22 mouse cellular contexts compared by ENCODE assay signal in the genomic region with DNA sequence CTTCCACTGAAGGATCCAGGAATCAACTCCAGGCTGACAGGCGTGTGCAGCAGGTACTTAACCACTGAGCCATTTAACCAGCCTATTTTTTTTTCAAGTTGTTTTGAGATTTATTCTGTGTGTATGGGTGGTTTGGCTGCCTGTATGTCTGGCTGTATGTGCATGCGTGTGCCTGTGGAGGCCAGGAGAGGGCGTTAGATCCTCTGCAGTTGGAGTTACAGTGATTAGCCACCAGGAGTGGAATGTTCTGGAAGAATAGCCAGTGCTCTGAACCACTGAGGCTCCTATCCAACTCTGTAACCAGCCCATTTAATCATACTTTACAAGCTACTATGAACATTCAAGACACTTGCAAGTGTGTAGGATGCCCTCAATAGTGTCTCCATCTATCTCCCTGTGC. TPM values are rescaled to one million over a fixed set of nuclear protein-coding genes. Genes with fewer than 3 reads are reported as not detected.
DNase-seq lines count a peak whose midpoint lies in the region; ATAC-seq and TF ChIP-seq lines count a peak whose summit lies in the region.
"Had no signal": no experiment of that assay in that cellular context is flagged by ENCODE, and none has a peak within 500 bp of the region (broad histone marks: within the 10 kb centered on the region; RNA-seq: fewer than 3 reads in every experiment).

No protein-coding gene starts in this region.

- peaks cover 57% of the 10 kb centered on the region for H3K36me3 ChIP-seq in forebrain, postnatal 0 days (ENCODE audit: insufficient read depth)
- no peaks in the 10 kb centered on the region for H3K36me3 ChIP-seq in forebrain, embryonic 11.5 days (ENCODE audit: control insufficient read depth, insufficient read depth, low read length)
- H3K36me3 ChIP-seq in lung, postnatal 0 days (ENCODE audit: insufficient read depth, low read length): no peaks in the 10 kb centered on the region
- H3K36me3 ChIP-seq: heart, embryonic 15.5 days had no signal

- TF ChIP-seq EP300 in lung, postnatal 0 days (IDR thresholded peaks at IDR 0.05): no peak

- WGBS in forebrain, postnatal 0 days: 90% methylated on average over 3 of the region's 3 CpGs
- WGBS in forebrain, embryonic 11.5 days: 90% methylated on average over 3 of the region's 3 CpGs
- 87% methylated on average over 3 of the region's 3 CpGs for WGBS in lung, postnatal 0 days

- H3K9ac ChIP-seq in forebrain, postnatal 0 days: no peak overlapping the region
- H3K9ac ChIP-seq in forebrain, embryonic 11.5 days (ENCODE audit: low read length): no peak overlapping the region
- H3K9ac ChIP-seq in lung, postnatal 0 days (replicated peaks; ENCODE audit: low read depth): no peak overlapping the region
- H3K9ac ChIP-seq: heart, embryonic 15.5 days; hindbrain, embryonic 14.5 days; limb, embryonic 13.5 days; liver, embryonic 15.5 days had no signal

- ATAC-seq in forebrain, postnatal 0 days: no peak
- ATAC-seq in forebrain, embryonic 11.5 days (replicated peaks; ENCODE audit: low FRiP score): no peak
- ATAC-seq in lung, postnatal 0 days: no peak
- peak; percentile 23; the same call in 1 of the 2 replicates for ATAC-seq in megakaryocyte progenitor cell, adult 5-6 weeks (replicated peaks; ENCODE audit: poor library complexity)
- ATAC-seq: midbrain, embryonic 16.5 days; Patski had no signal

- H3K27me3 ChIP-seq in forebrain, postnatal 0 days (ENCODE audit: insufficient read depth, low read length): no peaks in the 10 kb centered on the region
- H3K27me3 ChIP-seq in forebrain, embryonic 11.5 days (ENCODE audit: control insufficient read depth, insufficient read depth, low read length): no peaks in the 10 kb centered on the region
- H3K27me3 ChIP-seq in lung, postnatal 0 days (replicated peaks; ENCODE audit: insufficient read depth, low read length): no peaks in the 10 kb centered on the region
- H3K27me3 ChIP-seq: heart, embryonic 15.5 days; limb, embryonic 13.5 days; liver, embryonic 15.5 days; Patski had no signal

- no peaks in the 10 kb centered on the region for H3K9me3 ChIP-seq in forebrain, postnatal 0 days (ENCODE audit: low read length)
- no peaks in the 10 kb centered on the region for H3K9me3 ChIP-seq in forebrain, embryonic 11.5 days (ENCODE audit: control insufficient read depth, low read length)
- H3K9me3 ChIP-seq in lung, postnatal 0 days (ENCODE audit: low read length): no peaks in the 10 kb centered on the region
- H3K9me3 ChIP-seq: forebrain, embryonic 10.5 days; heart, embryonic 15.5 days; limb, embryonic 13.5 days; liver, embryonic 15.5 days had no signal

- H3K4me3 ChIP-seq in forebrain, postnatal 0 days (ENCODE audit: low read depth, low read length): no peak overlapping the region
- no peak overlapping the region for H3K4me3 ChIP-seq in forebrain, embryonic 11.5 days (ENCODE audit: low read depth, low read length)
- H3K4me3 ChIP-seq in layer of hippocampus, adult 2 months: no peak overlapping the region
- no peak overlapping the region for H3K4me3 ChIP-seq in lung, postnatal 0 days (ENCODE audit: low read depth, low read length)
- H3K4me3 ChIP-seq: forebrain, embryonic 10.5 days; heart, embryonic 15.5 days; limb, embryonic 13.5 days; liver, embryonic 15.5 days had no signal

- no peaks in the 10 kb centered on the region for H3K4me1 ChIP-seq in forebrain, postnatal 0 days (ENCODE audit: insufficient read depth)
- H3K4me1 ChIP-seq in forebrain, embryonic 11.5 days (replicated peaks; ENCODE audit: control insufficient read depth, insufficient read depth, low read length): no peaks in the 10 kb centered on the region
- H3K4me1 ChIP-seq in lung, postnatal 0 days (ENCODE audit: insufficient read depth, low read depth, low read length): no peaks in the 10 kb centered on the region; the same call in 1 of the 2 replicates

- no peak overlapping the region for H3K4me2 ChIP-seq in forebrain, postnatal 0 days (ENCODE audit: low read depth)
- H3K4me2 ChIP-seq in forebrain, embryonic 11.5 days (ENCODE audit: low read depth, low read length, severe bottlenecking): no peak overlapping the region
- no peak overlapping the region for H3K4me2 ChIP-seq in lung, postnatal 0 days (replicated peaks; ENCODE audit: low read depth, low read length)
- H3K4me2 ChIP-seq: hindbrain, embryonic 14.5 days; limb, embryonic 13.5 days; liver, embryonic 15.5 days had no signal

- peak; percentile 38 for TF ChIP-seq CTCF in forebrain, postnatal 0 days (IDR thresholded peaks at IDR 0.05; ENCODE audit: low read depth)
- peak; percentile 53 for TF ChIP-seq CTCF in layer of hippocampus, adult 2 months (conservative IDR thresholded peaks at IDR 0.05)
- peak; percentile 61 for TF ChIP-seq CTCF in lung, postnatal 0 days (IDR thresholded peaks at IDR 0.05)

- DNase-seq in forebrain, postnatal 0 days: no peak
- no peak for DNase-seq in forebrain, embryonic 11.5 days (ENCODE audit: low spot score)
- DNase-seq in layer of hippocampus, adult 2 months (ENCODE audit: low spot score in 2 of 2): no peak
- no peak for DNase-seq in layer of hippocampus, postnatal 14 days (ENCODE audit: low spot score in 2 of 2)
- no peak for DNase-seq in lung, postnatal 0 days (ENCODE audit: low spot score)
- no peak for DNase-seq in lung, postnatal 10 days
- no peak for DNase-seq in spleen, postnatal 10 days (ENCODE audit: low spot score in 2 of 2)
- DNase-seq: adrenal gland, adult 8-10 months; cerebellum, adult 9-10 months; gastrocnemius, postnatal 36 days had no signal

- H3K27ac ChIP-seq in forebrain, postnatal 0 days (ENCODE audit: low read depth, low read length): no peak overlapping the region
- H3K27ac ChIP-seq in forebrain, embryonic 11.5 days (ENCODE audit: low read depth, low read length): no peak overlapping the region
- no peak overlapping the region for H3K27ac ChIP-seq in layer of hippocampus, adult 2 months
- no peak overlapping the region for H3K27ac ChIP-seq in lung, postnatal 0 days (ENCODE audit: low read length)
- H3K27ac ChIP-seq: forebrain, embryonic 10.5 days; heart, embryonic 15.5 days; hindbrain, embryonic 14.5 days; limb, embryonic 13.5 days; liver, embryonic 15.5 days had no signal

RNA-seq across cellular contexts. Expression of gene Gsg1, which starts 17.6 kb away (rescaled TPM):
- 0.19 and 0.31 TPM in 2 replicates for total RNA-seq in forebrain, postnatal 0 days (2014; rRNA removed)
- 0.34 and 0.46 TPM in 2 replicates for polyA plus RNA-seq in forebrain, postnatal 0 days (2015; fragmentation: Nextera tagmentation; extraction: Ambion mirVana)
- 0.29 and 0.99 TPM in 2 replicates for polyA plus RNA-seq in forebrain, embryonic 11.5 days (2014; fragmentation: Nextera tagmentation; extraction: Ambion mirVana)
- under 1 TPM in 1 of 2 experiments, not detected in 1; 0.47 TPM for total RNA-seq in layer of hippocampus, adult 2 months (2021)
- total RNA-seq in layer of hippocampus, postnatal 14 days (2021): under 1 TPM in 1 of 2 experiments, not detected in 1; 0.48 TPM
- 2.9 and 5.5 TPM in 2 replicates for polyA plus RNA-seq in lung, postnatal 0 days (2015; fragmentation: Nextera tagmentation; extraction: Ambion mirVana)
- not detected in 2 replicates for total RNA-seq in megakaryocyte progenitor cell, adult 5-6 weeks (2015)
- not detected in 2 replicates for total RNA-seq in megakaryocyte progenitor cell, adult 5-6 weeks (2017)
- total RNA-seq: adrenal gland, adult 8-10 months; gastrocnemius, adult 18-20 months; gastrocnemius, postnatal 36 days; layer of hippocampus, postnatal 10 days; left cerebral cortex, postnatal 14 days had no signal
- polyA plus RNA-seq: activated CD4-positive, CD25-positive, alpha-beta regulatory T cell, adult 4 months; forebrain, embryonic 10.5 days had no signal

RNA-seq across cellular contexts. Expression of gene Hebp1, which starts 38.8 kb away (rescaled TPM):
- total RNA-seq in forebrain, postnatal 0 days (2014; rRNA removed): 10.2 and 11.1 TPM in 2 replicates
- polyA plus RNA-seq in forebrain, postnatal 0 days (2015; fragmentation: Nextera tagmentation; extraction: Ambion mirVana): 6.7 and 8.5 TPM in 2 replicates
- polyA plus RNA-seq in forebrain, embryonic 11.5 days (2014; fragmentation: Nextera tagmentation; extraction: Ambion mirVana): 3.0 and 4.0 TPM in 2 replicates
- total RNA-seq in layer of hippocampus, adult 2 months (2021): 10 to 100 TPM; 74.1 to 79.1 TPM
- total RNA-seq in layer of hippocampus, postnatal 14 days (2021): 10 to 100 TPM; 54.1 to 62.0 TPM
- polyA plus RNA-seq in lung, postnatal 0 days (2015; fragmentation: Nextera tagmentation; extraction: Ambion mirVana): 16.3 and 16.5 TPM in 2 replicates
- total RNA-seq in megakaryocyte progenitor cell, adult 5-6 weeks (2015): 12.9 and 15.0 TPM in 2 replicates
- 20.0 and 21.2 TPM in 2 replicates for total RNA-seq in megakaryocyte progenitor cell, adult 5-6 weeks (2017)

RNA-seq across cellular contexts. Expression of gene Fam234b, which starts 38.8 kb away (rescaled TPM):
- 59.8 and 81.3 TPM in 2 replicates for total RNA-seq in forebrain, postnatal 0 days (2014; rRNA removed)
- 88.3 and 118 TPM in 2 replicates for polyA plus RNA-seq in forebrain, postnatal 0 days (2015; fragmentation: Nextera tagmentation; extraction: Ambion mirVana)
- polyA plus RNA-seq in forebrain, embryonic 11.5 days (2014; fragmentation: Nextera tagmentation; extraction: Ambion mirVana): 34.2 and 37.7 TPM in 2 replicates
- 100 to 1,000 TPM; 161 to 166 TPM for total RNA-seq in layer of hippocampus, adult 2 months (2021)
- total RNA-seq in layer of hippocampus, postnatal 14 days (2021): 100 to 1,000 TPM; 122 to 133 TPM
- polyA plus RNA-seq in lung, postnatal 0 days (2015; fragmentation: Nextera tagmentation; extraction: Ambion mirVana): 5.7 and 6.1 TPM in 2 replicates
- total RNA-seq in megakaryocyte progenitor cell, adult 5-6 weeks (2015): 5.9 and 6.5 TPM in 2 replicates
- total RNA-seq in megakaryocyte progenitor cell, adult 5-6 weeks (2017): 5.4 and 6.8 TPM in 2 replicates
